Mouse (Mus musculus) CH12.LX (cell line): ENCODE results near the gene Rnf169. TPM values are rescaled to one million over a fixed set of nuclear protein-coding genes. Genes with fewer than 3 reads are reported as not detected.

Source experiments
- DNase-seq: peaks from one replicate; pipeline ENCODE4 v3.0.0-alpha.2; 2013; ENCODE audit errors: extremely low read depth
- H3K27ac ChIP-seq: 2 replicates; pipeline ENCODE4 v1.5.1; 2012; ENCODE audit warnings: low read depth, mild to moderate bottlenecking, control low read depth, moderate library complexity; ENCODE audit not compliant: insufficient read depth
- H3K27me3 ChIP-seq: replicated peaks from 2 replicates; pipeline ENCODE3; 2012; ENCODE audit warnings: inconsistent platforms
- H3K36me3 ChIP-seq, 2 experiments: replicated peaks in 1 of 2; 2 replicates each; pipeline versions ENCODE3 to v1.6.1; 2012; ENCODE audit warnings: inconsistent platforms in 1 of 2, low read length in 1 of 2, mild to moderate bottlenecking in 1 of 2, mixed read lengths in 1 of 2, moderate library complexity in 1 of 2; ENCODE audit not compliant: control insufficient read depth in 1 of 2, insufficient read depth in 1 of 2
- H3K4me1 ChIP-seq, 2 experiments: 2 replicates each; pipeline ENCODE4 v1.6.1; 2012; ENCODE audit warnings: inconsistent platforms in 1 of 2, moderate library complexity in 1 of 2; ENCODE audit not compliant: insufficient read depth in 2 of 2, control insufficient read depth in 1 of 2
- H3K4me2 ChIP-seq: 2 replicates; pipeline ENCODE4 v1.6.1; 2012; ENCODE audit warnings: low read depth, mild to moderate bottlenecking, control low read depth; ENCODE audit not compliant: poor library complexity, insufficient read depth, severe bottlenecking
- H3K4me3 ChIP-seq, 3 experiments: fragments of 150-350 bp in 1 of 3; sonication (generic) in 1 of 3; replicated peaks in 1 of 3; 2 replicates each; pipeline versions ENCODE3 to v1.5.1; 2011 to 2012; ENCODE audit warnings: low read depth in 2 of 3, low read length in 2 of 3, mild to moderate bottlenecking in 2 of 3, moderate library complexity in 2 of 3, control low read depth in 1 of 3, improper control_type of control experiment in 1 of 3, inconsistent platforms in 1 of 3, mixed read lengths in 1 of 3; ENCODE audit not compliant: poor library complexity in 1 of 3
- H3K79me2 ChIP-seq: replicated peaks from 2 replicates; pipeline ENCODE4 v1.6.1; 2012; ENCODE audit warnings: mild to moderate bottlenecking, moderate library complexity; ENCODE audit not compliant: control insufficient read depth, poor library complexity, insufficient read depth, severe bottlenecking; ENCODE audit errors: extremely low read depth
- H3K9ac ChIP-seq: 2 replicates; pipeline ENCODE4 v1.6.1; 2012; ENCODE audit warnings: low read depth, mild to moderate bottlenecking, control low read depth, moderate library complexity; ENCODE audit not compliant: insufficient read depth
- H3K9me3 ChIP-seq: replicated peaks from 2 replicates; pipeline ENCODE3; 2012; ENCODE audit warnings: low read length, inconsistent platforms, mixed read lengths
- CHD2 ChIP-seq: IDR thresholded peaks from 2 replicates; pipeline ENCODE4 v1.6.1; 2011; ENCODE audit warnings: low read length, improper control_type of control experiment
- CTCF ChIP-seq, 2 experiments: IDR thresholded peaks in 1 of 2; conservative IDR thresholded peaks in 1 of 2; 2 replicates each; pipeline ENCODE4 v1.5.1; 2011 to 2012; ENCODE audit warnings: low read depth in 2 of 2, low read length in 2 of 2, improper control_type of control experiment in 1 of 2, inconsistent platforms in 1 of 2, mild to moderate bottlenecking in 1 of 2, moderate library complexity in 1 of 2
- ELF1 ChIP-seq: IDR thresholded peaks from 2 replicates; pipeline ENCODE4 v1.6.1; 2014; ENCODE audit warnings: low read depth, mild to moderate bottlenecking, inconsistent platforms, low read length, improper control_type of control experiment
- ETS1 ChIP-seq: conservative IDR thresholded peaks from 2 replicates; pipeline ENCODE4 v1.6.1; 2012; ENCODE audit warnings: low read depth, mild to moderate bottlenecking, inconsistent platforms, low read length, improper control_type of control experiment, moderate library complexity
- GABPA ChIP-seq: IDR thresholded peaks from 2 replicates; pipeline ENCODE4 v1.6.1; 2012; ENCODE audit warnings: low read depth, low read length, improper control_type of control experiment, inconsistent platforms; ENCODE audit not compliant: insufficient replicate concordance
- IRF4 ChIP-seq: IDR thresholded peaks from 2 replicates; pipeline ENCODE4 v1.6.1; 2014; ENCODE audit warnings: low read depth, mild to moderate bottlenecking, inconsistent platforms, low read length, improper control_type of control experiment
- JUN ChIP-seq: IDR thresholded peaks from 2 replicates; pipeline ENCODE4 v1.6.1; 2011; ENCODE audit warnings: low read depth, mild to moderate bottlenecking, low read length, improper control_type of control experiment, moderate library complexity; ENCODE audit not compliant: insufficient read depth
- JUND ChIP-seq: conservative IDR thresholded peaks from 2 replicates; pipeline ENCODE4 v1.6.1; 2011; ENCODE audit warnings: low read depth, low read length, improper control_type of control experiment
- KAT2A ChIP-seq: IDR thresholded peaks from 2 replicates; pipeline ENCODE4 v1.6.1; 2012; ENCODE audit warnings: low read length, improper control_type of control experiment, inconsistent platforms; ENCODE audit not compliant: insufficient replicate concordance
- MAFK ChIP-seq: IDR thresholded peaks from 2 replicates; pipeline ENCODE4 v1.6.1; 2011; ENCODE audit warnings: low read length, improper control_type of control experiment; ENCODE audit not compliant: insufficient replicate concordance
- MAZ ChIP-seq: IDR thresholded peaks from 2 replicates; pipeline ENCODE4 v1.6.1; 2012; ENCODE audit warnings: low read depth, mild to moderate bottlenecking, inconsistent platforms, low read length, improper control_type of control experiment, moderate library complexity
- MEF2A ChIP-seq: IDR thresholded peaks from 2 replicates; pipeline ENCODE4 v1.6.1; 2014; ENCODE audit warnings: low read depth, mild to moderate bottlenecking, inconsistent platforms, low read length, improper control_type of control experiment, borderline replicate concordance
- MYC ChIP-seq: IDR thresholded peaks from 2 replicates; pipeline ENCODE4 v1.6.1; 2011; ENCODE audit warnings: low read depth, mild to moderate bottlenecking, improper control_type of control experiment, low read length
- NELFE ChIP-seq: IDR thresholded peaks from 2 replicates; pipeline ENCODE4 v1.6.1; 2011; ENCODE audit warnings: low read depth, low read length, improper control_type of control experiment
- NRF1 ChIP-seq: IDR thresholded peaks from 2 replicates; pipeline ENCODE4 v1.6.1; 2014; ENCODE audit warnings: low read depth, mild to moderate bottlenecking, inconsistent platforms, low read length, improper control_type of control experiment, moderate library complexity
- PAX5 ChIP-seq: IDR thresholded peaks from 2 replicates; pipeline ENCODE4 v1.6.1; 2012; ENCODE audit warnings: low read length, inconsistent platforms, mixed read lengths
- POLR2A ChIP-seq: IDR thresholded peaks from 2 replicates; pipeline ENCODE4 v1.6.1; 2011; ENCODE audit warnings: low read depth, mild to moderate bottlenecking, improper control_type of control experiment, low read length
- POLR2AphosphoS2 ChIP-seq: IDR thresholded peaks from 2 replicates; pipeline ENCODE4 v1.6.1; 2011; ENCODE audit warnings: low read depth, low read length, improper control_type of control experiment
- RAD21 ChIP-seq: IDR thresholded peaks from 2 replicates; pipeline ENCODE4 v1.6.1; 2011; ENCODE audit warnings: low read depth, mild to moderate bottlenecking, low read length, improper control_type of control experiment, moderate library complexity
- SMC3 ChIP-seq: IDR thresholded peaks from 2 replicates; pipeline ENCODE4 v1.6.1; 2011; ENCODE audit warnings: low read depth, low read length, improper control_type of control experiment
- TBP ChIP-seq: conservative IDR thresholded peaks from 2 replicates; pipeline ENCODE4 v1.6.1; 2011; ENCODE audit warnings: low read depth, low read length, improper control_type of control experiment
- TCF12 ChIP-seq: IDR thresholded peaks from 2 replicates; pipeline ENCODE4 v1.6.1; 2014; ENCODE audit warnings: low read depth, mild to moderate bottlenecking, inconsistent platforms, low read length, improper control_type of control experiment
- UBTF ChIP-seq: IDR thresholded peaks from 2 replicates; pipeline ENCODE4 v1.6.1; 2012; ENCODE audit warnings: low read depth, mild to moderate bottlenecking, inconsistent platforms, low read length, improper control_type of control experiment, moderate library complexity
- USF1 ChIP-seq: IDR thresholded peaks from 2 replicates; pipeline ENCODE4 v1.6.1; 2014; ENCODE audit warnings: low read depth, mild to moderate bottlenecking, inconsistent platforms, low read length, improper control_type of control experiment
- USF2 ChIP-seq: conservative IDR thresholded peaks from 2 replicates; pipeline ENCODE4 v1.6.1; 2011; ENCODE audit warnings: low read depth, low read length, improper control_type of control experiment
- ZC3H11A ChIP-seq: IDR thresholded peaks from 2 replicates; pipeline ENCODE4 v1.6.1; 2012; ENCODE audit warnings: low read depth, mild to moderate bottlenecking, inconsistent platforms, low read length, improper control_type of control experiment
- ZKSCAN1 ChIP-seq: IDR thresholded peaks from 2 replicates; pipeline ENCODE4 v1.6.1; 2012; ENCODE audit warnings: low read depth, inconsistent platforms, low read length, improper control_type of control experiment, borderline replicate concordance
- ZMIZ1 ChIP-seq: IDR thresholded peaks from 2 replicates; pipeline ENCODE4 v1.6.1; 2012; ENCODE audit warnings: low read depth, mild to moderate bottlenecking, inconsistent platforms, low read length, improper control_type of control experiment
- dilution Hi-C: fragments of 300-500 bp; cut with MboI; formaldehyde crosslinking; loops from 2 replicates; pipeline ENCODE4 v1.14.3; 2020; ENCODE audit warnings: low sequenced_read_pairs; ENCODE audit not compliant: extremely low pct_unique_long_range_greater_than_20kb, extremely low pct_ligation_motif_present
- in situ Hi-C: fragments of 300-500 bp; cut with MboI; formaldehyde crosslinking; loops from 3 replicates; pipeline ENCODE4 v1.14.3; 2019; ENCODE audit warnings: low sequenced_read_pairs, low pct_ligation_motif_present, low pct_unique_long_range_greater_than_20kb, mixed read lengths
- polyA plus RNA-seq: library from polyadenylated mRNA; unstranded; fragments of >175 nt; gene quantifications from 2 replicates; pipeline ENCODE4 v1.2.1, GENCODE M21; 2012; ENCODE audit warnings: low read depth; ENCODE audit not compliant: insufficient read length
- total RNA-seq, 2 experiments: library from RNA; depleted of rRNA; stranded (reverse); fragments of 300-350 nt in 1 of 2; fragments of >200 nt in 1 of 2; gene quantifications; 2 replicates each; pipeline ENCODE4 v1.2.3; 2012 to 2014

Rnf169 gene
- total and polyA plus RNA-seq, 3 experiments, result 3.7 to 11.4 (median 5.2) TPM

DNA sequence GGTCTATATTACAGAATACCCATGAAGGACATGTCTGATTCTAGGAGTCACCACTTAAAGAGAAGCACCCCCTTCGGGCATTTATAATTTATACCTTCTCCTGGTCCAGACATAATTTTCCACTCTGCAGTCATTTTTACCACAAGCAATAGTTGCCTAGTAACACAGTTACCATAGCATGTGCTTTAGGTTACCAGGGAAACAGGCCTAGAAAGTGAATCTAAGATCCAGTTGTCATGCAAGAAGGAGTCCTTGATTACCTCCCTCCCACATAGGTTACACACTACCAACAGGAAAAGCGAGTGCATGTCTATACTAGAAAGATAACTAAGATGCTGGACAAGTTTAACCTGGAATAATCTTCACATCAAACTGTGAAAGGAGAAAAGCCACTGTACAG, 102.0 kb downstream of the Rnf169 start:
- H3K79me2 ChIP-seq, result no peaks in the 10 kb centered on the region
- H3K4me2 ChIP-seq, result no peak overlapping the region
- in situ Hi-C loops (loop anchor here (5.0 kb wide), 1 partner anchor 261 kb away; no protein-coding TSS in a partner anchor), dilution Hi-C loops (no loop called here)
- TF ChIP-seq TBP (no peak), ZMIZ1 (no peak), ETS1 (no peak), MAZ (no peak), CTCF (conservative IDR thresholded peaks at IDR 0.05 in 1 of 2, IDR thresholded peaks at IDR 0.05 in 1 of 2; ENCODE audit: low read depth in 2 of 2, low read length in 2 of 2) (no peak), ZC3H11A (no peak), USF2 (no peak)
- H3K27me3 ChIP-seq, result no peaks in the 10 kb centered on the region
- no peak overlapping the region for H3K27ac ChIP-seq
- no peak overlapping the region for H3K4me3 ChIP-seq
- H3K9ac ChIP-seq, result no peak overlapping the region
- no peaks in the 10 kb centered on the region for H3K9me3 ChIP-seq
- DNase-seq, result no peak
- peaks cover 0 to 2% of the 10 kb centered on the region in 2 experiments; a peak in 1 of 4 replicates for H3K4me1 ChIP-seq
- no peaks in the 10 kb centered on the region for H3K36me3 ChIP-seq

GRCm38 (mm10) chr7:99876345-99876744, 103.9 kb downstream of the Rnf169 start:
- H3K79me2 ChIP-seq, result no peaks in the 10 kb centered on the region
- in situ Hi-C loops, result loop anchor here (5.0 kb wide), 1 partner anchor 259 kb away; no protein-coding TSS in a partner anchor
- H3K9ac ChIP-seq, result no peak overlapping the region
- H3K36me3 ChIP-seq, result no peaks in the 10 kb centered on the region
- TF ChIP-seq POLR2A, result no peak
- TF ChIP-seq NRF1, result no peak
- no peak for TF ChIP-seq ELF1
- peak; percentile 72 for TF ChIP-seq ZC3H11A
- no peak for TF ChIP-seq MAFK
- TF ChIP-seq IRF4, result 0 out of 2 replicates have a peak, but pooled peaks have one; percentile 25
- peak; percentile 97 for TF ChIP-seq RAD21
- no peak for TF ChIP-seq ETS1
- TF ChIP-seq PAX5, result no peak
- no peak for TF ChIP-seq CHD2
- peak; percentile 93 for TF ChIP-seq SMC3
- no peak for TF ChIP-seq MEF2A
- TF ChIP-seq NELFE, result no peak; the same call in 1 of the 2 replicates
- no peak for TF ChIP-seq ZMIZ1
- no peak for TF ChIP-seq USF2
- TF ChIP-seq MYC, result 0 out of 2 replicates have a peak, but pooled peaks have one; percentile 25
- no peak for TF ChIP-seq POLR2AphosphoS2
- TF ChIP-seq GABPA, result no peak
- no peak for TF ChIP-seq JUND
- no peak for TF ChIP-seq KAT2A
- TF ChIP-seq JUN, result no peak
- no peak for TF ChIP-seq TCF12
- no peak for TF ChIP-seq ZKSCAN1
- no peak for TF ChIP-seq USF1
- TF ChIP-seq CTCF (conservative IDR thresholded peaks at IDR 0.05 in 1 of 2, IDR thresholded peaks at IDR 0.05 in 1 of 2; ENCODE audit: low read depth in 2 of 2, low read length in 2 of 2), result peak; percentile 72 to 98
- no peak for TF ChIP-seq TBP
- TF ChIP-seq UBTF, result no peak
- TF ChIP-seq, all 38 proteins: peak for 6
- dilution Hi-C loops, result no loop called here
- Histone ChIP-seq H3K9me3 (no peaks in the 10 kb centered on the region), H3K4me3 (no peak overlapping the region), H3K4me2 (no peak overlapping the region), H3K27me3 (no peaks in the 10 kb centered on the region), H3K27ac (no peak overlapping the region), H3K4me1 (peaks cover 0 to 2% of the 10 kb centered on the region in 2 experiments; a peak in 1 of 4 replicates)
- peak; percentile 87 for DNase-seq
